ENCODE assay signal across 8 mouse cellular contexts in the genomic region with DNA sequence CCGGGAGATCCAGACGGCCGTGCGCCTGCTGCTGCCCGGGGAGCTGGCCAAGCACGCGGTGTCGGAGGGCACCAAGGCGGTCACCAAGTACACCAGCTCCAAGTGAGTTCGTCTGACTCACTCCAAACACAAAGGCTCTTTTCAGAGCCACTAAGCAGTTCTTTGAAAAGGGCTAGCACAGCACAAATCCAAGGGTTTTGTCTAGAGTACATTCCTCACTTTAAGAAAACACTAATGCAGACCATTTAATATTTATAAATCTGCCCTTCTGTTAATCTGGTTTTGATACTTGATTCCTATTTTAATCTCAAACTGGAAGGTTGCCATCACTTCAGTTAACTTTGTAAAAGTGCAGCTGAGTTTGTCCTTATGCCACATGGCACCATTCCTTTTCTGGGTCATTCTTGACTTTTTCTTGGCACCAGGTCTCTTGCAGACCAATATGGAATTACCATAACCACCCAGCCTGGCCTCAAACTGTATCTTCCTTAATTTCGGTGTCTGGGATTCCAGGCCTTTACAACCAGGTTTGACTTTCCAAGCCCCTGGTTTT. TPM values are rescaled to one million over a fixed set of nuclear protein-coding genes. Genes with fewer than 3 reads are reported as not detected.
DNase-seq lines count a peak whose midpoint lies in the region; ATAC-seq and TF ChIP-seq lines count a peak whose summit lies in the region.

No protein-coding gene starts in this region.

- 6% methylated on average over 11 of the region's 11 CpGs for WGBS in heart, adult 2 months
- 2% methylated on average over 11 of the region's 11 CpGs for WGBS in embryonic facial prominence, embryonic 15.5 days
- 2% methylated on average over 10 of the region's 11 CpGs for WGBS in limb, embryonic 14.5 days
- WGBS in stomach, embryonic 15.5 days = 3% methylated on average over 11 of the region's 11 CpGs

- no peak for TF ChIP-seq POLR2A in heart, adult 2 months (IDR thresholded peaks at IDR 0.05; ENCODE audit: insufficient read depth, low read depth, low read length)
- TF ChIP-seq POLR2A in CH12.LX (IDR thresholded peaks at IDR 0.05; ENCODE audit: low read depth, low read length) = peak; percentile 91
- peak; percentile 54; the same call in 1 of the 2 replicates for TF ChIP-seq POLR2A in limb, embryonic 14.5 days (IDR thresholded peaks at IDR 0.05; ENCODE audit: borderline replicate concordance, extremely low read depth, insufficient read depth, insufficient read length)

- no peak overlapping the region for H3K27ac ChIP-seq in heart, adult 2 months
- H3K27ac ChIP-seq in CH12.LX (ENCODE audit: insufficient read depth, low read depth) = peak overlapping the region; percentile 95
- H3K27ac ChIP-seq in embryonic facial prominence, embryonic 15.5 days (replicated peaks) = peak overlapping the region; percentile 88
- H3K27ac ChIP-seq in limb, embryonic 14.5 days (replicated peaks; ENCODE audit: low read depth, low read length) = peak overlapping the region; percentile 82
- peak overlapping the region; percentile 91 for H3K27ac ChIP-seq in stomach, embryonic 15.5 days

- in situ Hi-C loops in CH12.LX (cut with MboI; ENCODE audit: low pct_ligation_motif_present, low pct_unique_long_range_greater_than_20kb, low sequenced_read_pairs) = loop anchor here (25.0 kb wide), 2 partner anchors 215 to 335 kb away; partner anchors contain the start of gene Zfp184

- peak overlapping the region; percentile 50; the same call in 1 of the 2 replicates for H3K4me2 ChIP-seq in CH12.LX (ENCODE audit: insufficient read depth, low read depth, poor library complexity, severe bottlenecking)
- H3K4me2 ChIP-seq in embryonic facial prominence, embryonic 15.5 days (replicated peaks) = peak overlapping the region; percentile 64
- peak overlapping the region; percentile 54 for H3K4me2 ChIP-seq in limb, embryonic 14.5 days (replicated peaks; ENCODE audit: low read depth, low read length, severe bottlenecking)
- H3K4me2 ChIP-seq in stomach, embryonic 15.5 days = peak overlapping the region; percentile 62

- TF ChIP-seq RAD21 in CH12.LX (IDR thresholded peaks at IDR 0.05; ENCODE audit: low read depth, low read length) = no peak

- peak overlapping the region; percentile 50 for H3K4me3 ChIP-seq in heart, adult 2 months
- peak overlapping the region in 1 of 3 experiments; percentile 47 for H3K4me3 ChIP-seq in CH12.LX (replicated peaks in 1 of 3; ENCODE audit: low read depth in 2 of 3, low read length in 2 of 3, poor library complexity in 1 of 3)
- peak overlapping the region; percentile 43 for H3K4me3 ChIP-seq in embryonic facial prominence, embryonic 15.5 days (replicated peaks)
- peak overlapping the region; percentile 40 for H3K4me3 ChIP-seq in limb, embryonic 14.5 days (replicated peaks; ENCODE audit: low read length)
- peak overlapping the region; percentile 35 for H3K4me3 ChIP-seq in stomach, embryonic 15.5 days (replicated peaks)

- no peaks in the 10 kb centered on the region for H3K79me2 ChIP-seq in heart, adult 2 months (replicated peaks; ENCODE audit: control insufficient read depth, insufficient read depth, low read length)
- H3K79me2 ChIP-seq in CH12.LX (replicated peaks; ENCODE audit: control insufficient read depth, extremely low read depth, insufficient read depth, poor library complexity, severe bottlenecking) = no peaks in the 10 kb centered on the region

- ATAC-seq in embryonic facial prominence, embryonic 15.5 days (ENCODE audit: insufficient number of reproducible peaks, low FRiP score, low TSS enrichment, low read depth) = 0 out of 2 replicates have a peak, but pooled peaks have one; percentile 1
- ATAC-seq in limb, embryonic 14.5 days (ENCODE audit: low FRiP score, low read depth) = no peak; the same call in 1 of the 2 replicates
- peak; percentile 3; the same call in 1 of the 2 replicates for ATAC-seq in stomach, embryonic 15.5 days (ENCODE audit: insufficient read depth, low FRiP score, low read depth)

- no peaks in the 10 kb centered on the region for H3K27me3 ChIP-seq in heart, adult 2 months (ENCODE audit: control insufficient read depth, insufficient read depth, low read length)
- no peaks in the 10 kb centered on the region for H3K27me3 ChIP-seq in CH12.LX (replicated peaks)
- H3K27me3 ChIP-seq in embryonic facial prominence, embryonic 15.5 days = no peaks in the 10 kb centered on the region
- H3K27me3 ChIP-seq in limb, embryonic 14.5 days (ENCODE audit: control insufficient read depth, insufficient read depth, low read length) = no peaks in the 10 kb centered on the region
- H3K27me3 ChIP-seq in stomach, embryonic 15.5 days (replicated peaks) = no peaks in the 10 kb centered on the region

- dilution Hi-C loops in CH12.LX (cut with MboI; ENCODE audit: extremely low pct_ligation_motif_present, extremely low pct_unique_long_range_greater_than_20kb, low sequenced_read_pairs) = no loop called here

- peak overlapping the region; percentile 65 for H3K9ac ChIP-seq in heart, adult 2 months (ENCODE audit: low read depth, low read length)
- H3K9ac ChIP-seq in CH12.LX (ENCODE audit: insufficient read depth, low read depth) = peak overlapping the region; percentile 80
- peak overlapping the region; percentile 37; the same call in 1 of the 2 replicates for H3K9ac ChIP-seq in embryonic facial prominence, embryonic 15.5 days
- peak overlapping the region; percentile 51 for H3K9ac ChIP-seq in limb, embryonic 14.5 days (ENCODE audit: low read depth, low read length, severe bottlenecking)
- peak overlapping the region; percentile 2; the same call in 1 of the 2 replicates for H3K9ac ChIP-seq in stomach, embryonic 15.5 days

- peaks cover 2% of the 10 kb centered on the region; the same call in 1 of the 2 replicates for H3K36me3 ChIP-seq in heart, adult 2 months (ENCODE audit: control insufficient read depth, insufficient read depth, low read length)
- no peaks in the 10 kb centered on the region for H3K36me3 ChIP-seq in CH12.LX (replicated peaks in 1 of 2; ENCODE audit: control insufficient read depth in 1 of 2, insufficient read depth in 1 of 2, low read length in 1 of 2)
- H3K36me3 ChIP-seq in embryonic facial prominence, embryonic 15.5 days = no peaks in the 10 kb centered on the region
- H3K36me3 ChIP-seq in limb, embryonic 14.5 days (ENCODE audit: control insufficient read depth, insufficient read depth, low read length) = no peaks in the 10 kb centered on the region
- no peaks in the 10 kb centered on the region for H3K36me3 ChIP-seq in stomach, embryonic 15.5 days

- no peak for TF ChIP-seq CTCF in heart, adult 2 months (IDR thresholded peaks at IDR 0.05)
- no peak for TF ChIP-seq CTCF in CH12.LX (conservative IDR thresholded peaks at IDR 0.05 in 1 of 2, IDR thresholded peaks at IDR 0.05 in 1 of 2; ENCODE audit: low read depth in 2 of 2, low read length in 2 of 2)

- H3K9me3 ChIP-seq in CH12.LX (replicated peaks; ENCODE audit: low read length) = no peaks in the 10 kb centered on the region
- no peaks in the 10 kb centered on the region for H3K9me3 ChIP-seq in embryonic facial prominence, embryonic 15.5 days (replicated peaks)
- no peaks in the 10 kb centered on the region for H3K9me3 ChIP-seq in limb, embryonic 14.5 days (ENCODE audit: control insufficient read depth, low read length)
- no peaks in the 10 kb centered on the region for H3K9me3 ChIP-seq in stomach, embryonic 15.5 days

- TF ChIP-seq EP300 in heart, adult 2 months (IDR thresholded peaks at IDR 0.05; ENCODE audit: insufficient read depth, low read depth, low read length) = no peak
- TF ChIP-seq EP300 in CH12.LX (IDR thresholded peaks at IDR 0.05; ENCODE audit: low read length) = no peak

- DNase-seq in heart, adult 2 months = no peak
- DNase-seq in heart, postnatal 36 days = no peak
- DNase-seq in CH12.LX (ENCODE audit: extremely low read depth) = peak; percentile 67
- peak; percentile 42 for DNase-seq in limb, embryonic 14.5 days (ENCODE audit: low spot score)
- DNase-seq in gastrocnemius, postnatal 10 days = no peak
- no peak for DNase-seq in gastrocnemius, adult 8-10 months (ENCODE audit: low spot score in 2 of 2)

- intact Hi-C loops in heart, adult 2 months (cut with DNase I) = no loop called here
- intact Hi-C loops in heart, postnatal 36 days (cut with DNase I) = no loop called here

- H3K4me1 ChIP-seq in heart, adult 2 months (ENCODE audit: control insufficient read depth, insufficient read depth, low read length) = peaks cover 2% of the 10 kb centered on the region
- H3K4me1 ChIP-seq in CH12.LX (ENCODE audit: control insufficient read depth in 1 of 2, insufficient read depth in 2 of 2) = peaks cover 2 to 28% of the 10 kb centered on the region in 2 experiments; a peak in 2 of 4 replicates
- peaks cover 21% of the 10 kb centered on the region for H3K4me1 ChIP-seq in embryonic facial prominence, embryonic 15.5 days
- peaks cover 20% of the 10 kb centered on the region for H3K4me1 ChIP-seq in limb, embryonic 14.5 days (ENCODE audit: control insufficient read depth, insufficient read depth, low read length)
- H3K4me1 ChIP-seq in stomach, embryonic 15.5 days = peaks cover 16% of the 10 kb centered on the region

RNA-seq across cellular contexts. Expression of gene Hist1h2bm, which starts 0.6 kb away (rescaled TPM):
- 1 to 10 TPM in 1 of 2 experiments, under 1 TPM in 1; 0.78 to 2.8 TPM for total RNA-seq in heart, adult 2 months (2021)
- polyA plus RNA-seq in heart, adult 2 months (2012; rRNA removed) = 0.27 TPM in 1 of 2 replicates, not detected in the other
- 1 to 10 TPM; 4.9 to 5.1 TPM for total RNA-seq in heart, postnatal 36 days (2021)
- 1,752 and 1,804 TPM in 2 replicates for total RNA-seq in CH12.LX (2012; rRNA removed)
- 25.7 and 36.0 TPM in 2 replicates for total RNA-seq in CH12.LX (2014; rRNA removed)
- 0.87 TPM in 1 of 2 replicates, not detected in the other for polyA plus RNA-seq in CH12.LX (2012; ENCODE audit: insufficient read length, low read depth)
- 1.8 and 4.1 TPM in 2 replicates for polyA plus RNA-seq in embryonic facial prominence, embryonic 15.5 days (2015; fragmentation: Nextera tagmentation; extraction: Ambion mirVana)
- polyA plus RNA-seq in limb, embryonic 14.5 days (2012; rRNA removed) = 15.1 and 19.3 TPM in 2 replicates
- polyA plus RNA-seq in limb, embryonic 14.5 days (2014; fragmentation: Nextera tagmentation; extraction: Ambion mirVana) = 4.8 and 6.3 TPM in 2 replicates
- polyA plus RNA-seq in stomach, embryonic 15.5 days (2015; fragmentation: Nextera tagmentation; extraction: Ambion mirVana) = 2.5 and 3.3 TPM in 2 replicates
- 10 to 100 TPM; 50.7 to 68.7 TPM for total RNA-seq in gastrocnemius, postnatal 10 days (2021)
- not detected for total RNA-seq in gastrocnemius, adult 8-10 months (2022)

RNA-seq across cellular contexts. Expression of gene Hist1h3h, which starts 5.0 kb away (rescaled TPM):
- total RNA-seq in heart, adult 2 months (2021) = 1 to 10 TPM; 5.5 to 9.1 TPM
- not detected in 2 replicates for polyA plus RNA-seq in heart, adult 2 months (2012; rRNA removed)
- total RNA-seq in heart, postnatal 36 days (2021) = 10 to 100 TPM; 22.0 to 36.5 TPM
- 1,605 and 1,657 TPM in 2 replicates for total RNA-seq in CH12.LX (2012; rRNA removed)
- total RNA-seq in CH12.LX (2014; rRNA removed) = 18.2 and 21.7 TPM in 2 replicates
- polyA plus RNA-seq in CH12.LX (2012; ENCODE audit: insufficient read length, low read depth) = 9.5 and 18.6 TPM in 2 replicates
- polyA plus RNA-seq in embryonic facial prominence, embryonic 15.5 days (2015; fragmentation: Nextera tagmentation; extraction: Ambion mirVana) = 6.6 and 7.1 TPM in 2 replicates
- polyA plus RNA-seq in limb, embryonic 14.5 days (2012; rRNA removed) = 34.5 and 61.8 TPM in 2 replicates
- polyA plus RNA-seq in limb, embryonic 14.5 days (2014; fragmentation: Nextera tagmentation; extraction: Ambion mirVana) = 18.4 and 18.6 TPM in 2 replicates
- polyA plus RNA-seq in stomach, embryonic 15.5 days (2015; fragmentation: Nextera tagmentation; extraction: Ambion mirVana) = 4.7 and 6.3 TPM in 2 replicates
- 100 to 1,000 TPM; 240 to 265 TPM for total RNA-seq in gastrocnemius, postnatal 10 days (2021)
- not detected for total RNA-seq in gastrocnemius, adult 8-10 months (2022)

RNA-seq across cellular contexts. Expression of gene Hist1h2ai, which starts 6.2 kb away (rescaled TPM):
- 1 to 10 TPM; 3.5 to 9.1 TPM for total RNA-seq in heart, adult 2 months (2021)
- 1.6 TPM in 1 of 2 replicates, not detected in the other for polyA plus RNA-seq in heart, adult 2 months (2012; rRNA removed)
- 10 to 100 TPM; 28.5 to 39.8 TPM for total RNA-seq in heart, postnatal 36 days (2021)
- total RNA-seq in CH12.LX (2012; rRNA removed) (839 and 880 TPM in 2 replicates), CH12.LX (2014; rRNA removed) (3.9 and 6.3 TPM in 2 replicates)
- polyA plus RNA-seq in CH12.LX (2012; ENCODE audit: insufficient read length, low read depth) = not detected in 2 replicates
- 6.9 and 13.7 TPM in 2 replicates for polyA plus RNA-seq in embryonic facial prominence, embryonic 15.5 days (2015; fragmentation: Nextera tagmentation; extraction: Ambion mirVana)
- polyA plus RNA-seq in limb, embryonic 14.5 days (2012; rRNA removed) = 17.5 and 34.8 TPM in 2 replicates
- polyA plus RNA-seq in limb, embryonic 14.5 days (2014; fragmentation: Nextera tagmentation; extraction: Ambion mirVana) = 30.7 and 38.1 TPM in 2 replicates
- polyA plus RNA-seq in stomach, embryonic 15.5 days (2015; fragmentation: Nextera tagmentation; extraction: Ambion mirVana) = 25.1 TPM in 2 replicates
- total RNA-seq in gastrocnemius, postnatal 10 days (2021) = 100 to 1,000 TPM; 125 TPM
- 1 to 10 TPM in 3 of 4 experiments, not detected in 1; 1.8 to 3.3 (median 2.6) TPM for total RNA-seq in gastrocnemius, adult 8-10 months (2022)

RNA-seq across cellular contexts. Expression of gene Hist1h2bl, which starts 6.5 kb away (rescaled TPM):
- total RNA-seq in heart, adult 2 months (2021) = 10 to 100 TPM; 10.5 to 12.9 TPM
- not detected in 2 replicates for polyA plus RNA-seq in heart, adult 2 months (2012; rRNA removed)
- 10 to 100 TPM; 18.0 to 27.4 TPM for total RNA-seq in heart, postnatal 36 days (2021)
- 897 and 953 TPM in 2 replicates for total RNA-seq in CH12.LX (2012; rRNA removed)
- 16.0 and 18.1 TPM in 2 replicates for total RNA-seq in CH12.LX (2014; rRNA removed)
- polyA plus RNA-seq in CH12.LX (2012; ENCODE audit: insufficient read length, low read depth) = 1.7 and 3.8 TPM in 2 replicates
- polyA plus RNA-seq in embryonic facial prominence, embryonic 15.5 days (2015; fragmentation: Nextera tagmentation; extraction: Ambion mirVana) = 0.60 and 2.0 TPM in 2 replicates
- polyA plus RNA-seq in limb, embryonic 14.5 days (2012; rRNA removed) = 15.9 and 20.8 TPM in 2 replicates
- 2.4 and 4.4 TPM in 2 replicates for polyA plus RNA-seq in limb, embryonic 14.5 days (2014; fragmentation: Nextera tagmentation; extraction: Ambion mirVana)
- 1.4 and 4.4 TPM in 2 replicates for polyA plus RNA-seq in stomach, embryonic 15.5 days (2015; fragmentation: Nextera tagmentation; extraction: Ambion mirVana)
- total RNA-seq in gastrocnemius, postnatal 10 days (2021) = 100 to 1,000 TPM; 184 to 186 TPM
- 1 to 10 TPM in 3 of 4 experiments, under 1 TPM in 1; 0.99 to 6.6 (median 3.4) TPM for total RNA-seq in gastrocnemius, adult 8-10 months (2022)

RNA-seq across cellular contexts. Expression of gene Hist1h4j, which starts 12.4 kb away (rescaled TPM):
- total RNA-seq in heart, adult 2 months (2021) = 1 to 10 TPM; 1.8 to 3.2 TPM
- polyA plus RNA-seq in heart, adult 2 months (2012; rRNA removed) = 0.73 TPM in 1 of 2 replicates, not detected in the other
- total RNA-seq in heart, postnatal 36 days (2021) = 1 to 10 TPM; 3.6 to 4.6 TPM
- 936 and 984 TPM in 2 replicates for total RNA-seq in CH12.LX (2012; rRNA removed)
- 18.5 and 27.8 TPM in 2 replicates for total RNA-seq in CH12.LX (2014; rRNA removed)
- polyA plus RNA-seq in CH12.LX (2012; ENCODE audit: insufficient read length, low read depth) = 1.1 and 1.8 TPM in 2 replicates
- polyA plus RNA-seq in embryonic facial prominence, embryonic 15.5 days (2015; fragmentation: Nextera tagmentation; extraction: Ambion mirVana) = 1.7 and 1.9 TPM in 2 replicates
- 13.7 and 13.8 TPM in 2 replicates for polyA plus RNA-seq in limb, embryonic 14.5 days (2012; rRNA removed)
- polyA plus RNA-seq in limb, embryonic 14.5 days (2014; fragmentation: Nextera tagmentation; extraction: Ambion mirVana) = 1.00 and 1.3 TPM in 2 replicates
- 2.9 and 3.6 TPM in 2 replicates for polyA plus RNA-seq in stomach, embryonic 15.5 days (2015; fragmentation: Nextera tagmentation; extraction: Ambion mirVana)
- 10 to 100 TPM; 32.2 to 32.7 TPM for total RNA-seq in gastrocnemius, postnatal 10 days (2021)
- total RNA-seq in gastrocnemius, adult 8-10 months (2022) = 1 to 10 TPM in 1 of 4 experiments, under 1 TPM in 2, not detected in 1; 0.67 to 1.6 (median 0.90) TPM

Comparison
In these comparisons a context has a peak if more than half of its experiments do, and no peak if none do; other contexts are left out.
1. RNA of gene Hist1h2bm, which starts 0.6 kb away (total RNA-seq): 25.7 to 1,804 TPM in CH12.LX and 50.7 to 68.7 TPM in gastrocnemius, postnatal 10 days; 4.9 to 5.1 TPM in heart, postnatal 36 days, 0.78 to 2.8 TPM in heart, adult 2 months and not detected in gastrocnemius, adult 8-10 months; every median in the first group is over 4 times any median in the second.
2. DNase-seq: peak in CH12.LX (single experiment) and limb, embryonic 14.5 days (single experiment); none in heart, adult 2 months (0 of 2), heart, postnatal 36 days (0 of 2), gastrocnemius, postnatal 10 days (single experiment) and gastrocnemius, adult 8-10 months (0 of 2).
3. H3K9ac ChIP-seq: peak in every context shown above with its lines; median percentile 80 in CH12.LX; 65 in heart, adult 2 months; 51 in limb, embryonic 14.5 days; 37 in embryonic facial prominence, embryonic 15.5 days; 2 in stomach, embryonic 15.5 days.
4. Peak in every context shown above with its lines, with median percentiles within 50 percentile points of each other: H3K4me2 ChIP-seq.